8 mouse cellular contexts compared by ENCODE assay signal in genomic region chr2:151037876-151038552, GRCm38 (mm10). TPM values are rescaled to one million over a fixed set of nuclear protein-coding genes. Genes with fewer than 3 reads are reported as not detected.
DNase-seq lines count a peak whose midpoint lies in the region; ATAC-seq and TF ChIP-seq lines count a peak whose summit lies in the region.

No protein-coding gene starts in this region.

- no peak overlapping the region for H3K27ac ChIP-seq in kidney, adult 2 months (ENCODE audit: insufficient read depth, low read depth, low read length)
- H3K27ac ChIP-seq in embryonic facial prominence, embryonic 11.5 days (replicated peaks; ENCODE audit: low read depth, low read length) = no peak overlapping the region
- no peak overlapping the region for H3K27ac ChIP-seq in intestine, embryonic 14.5 days (ENCODE audit: low read depth)
- H3K27ac ChIP-seq in midbrain, embryonic 13.5 days = no peak overlapping the region

- H3K36me3 ChIP-seq in kidney, adult 2 months (ENCODE audit: control insufficient read depth, insufficient read depth, low read length) = no peaks in the 10 kb centered on the region
- H3K36me3 ChIP-seq in G1E (replicated peaks) = peaks cover 25% of the 10 kb centered on the region
- H3K36me3 ChIP-seq in embryonic facial prominence, embryonic 11.5 days (replicated peaks; ENCODE audit: control insufficient read depth, insufficient read depth, low read depth, low read length) = no peaks in the 10 kb centered on the region
- H3K36me3 ChIP-seq in intestine, embryonic 14.5 days (ENCODE audit: control insufficient read depth, insufficient read depth, low read length) = no peaks in the 10 kb centered on the region
- H3K36me3 ChIP-seq in midbrain, embryonic 13.5 days = no peaks in the 10 kb centered on the region

- H3K9me3 ChIP-seq in G1E (replicated peaks) = no peaks in the 10 kb centered on the region
- no peaks in the 10 kb centered on the region for H3K9me3 ChIP-seq in embryonic facial prominence, embryonic 11.5 days (replicated peaks; ENCODE audit: control insufficient read depth, low read length)
- no peaks in the 10 kb centered on the region for H3K9me3 ChIP-seq in intestine, embryonic 14.5 days (ENCODE audit: control insufficient read depth, low read length)
- H3K9me3 ChIP-seq in midbrain, embryonic 13.5 days = no peaks in the 10 kb centered on the region; the same call in 1 of the 2 replicates

- TF ChIP-seq CTCF in kidney, adult 2 months (conservative IDR thresholded peaks at IDR 0.05; ENCODE audit: insufficient read depth, insufficient read length, low read depth, low read length) = no peak
- no peak for TF ChIP-seq CTCF in G1E (IDR thresholded peaks at IDR 0.05; ENCODE audit: low read depth, low read length)

- no peak for TF ChIP-seq POLR2A in kidney, adult 2 months (IDR thresholded peaks at IDR 0.05; ENCODE audit: low read depth, low read length)

- peak overlapping the region; percentile 99 for H3K9ac ChIP-seq in embryonic facial prominence, embryonic 11.5 days (replicated peaks; ENCODE audit: low read length)
- peak overlapping the region; percentile 98 for H3K9ac ChIP-seq in intestine, embryonic 14.5 days (ENCODE audit: low read length)
- peak overlapping the region; percentile 95 for H3K9ac ChIP-seq in midbrain, embryonic 13.5 days (replicated peaks)

- no peaks in the 10 kb centered on the region for H3K27me3 ChIP-seq in kidney, adult 2 months (replicated peaks; ENCODE audit: control insufficient read depth, insufficient read depth, low read length)
- H3K27me3 ChIP-seq in G1E (ENCODE audit: insufficient read depth, low read length) = no peaks in the 10 kb centered on the region
- no peaks in the 10 kb centered on the region for H3K27me3 ChIP-seq in embryonic facial prominence, embryonic 11.5 days (ENCODE audit: control insufficient read depth, insufficient read depth, low read length)
- no peaks in the 10 kb centered on the region for H3K27me3 ChIP-seq in intestine, embryonic 14.5 days (replicated peaks; ENCODE audit: control insufficient read depth, insufficient read depth, low read length)
- H3K27me3 ChIP-seq in midbrain, embryonic 13.5 days = no peaks in the 10 kb centered on the region

- H3K4me3 ChIP-seq in kidney, adult 2 months (ENCODE audit: insufficient read depth, low read depth, low read length) = peak overlapping the region; percentile 0; the same call in 1 of the 2 replicates
- peak overlapping the region; percentile 96 for H3K4me3 ChIP-seq in G1E (ENCODE audit: low read depth, low read length)
- peak overlapping the region; percentile 86 for H3K4me3 ChIP-seq in embryonic facial prominence, embryonic 11.5 days (ENCODE audit: low read depth, low read length)
- H3K4me3 ChIP-seq in intestine, embryonic 14.5 days (ENCODE audit: low read depth, low read length) = peak overlapping the region; percentile 95
- H3K4me3 ChIP-seq in midbrain, embryonic 13.5 days (replicated peaks) = peak overlapping the region; percentile 87

- H3K4me1 ChIP-seq in kidney, adult 2 months (ENCODE audit: control insufficient read depth, insufficient read depth, low read length) = peaks cover 7% of the 10 kb centered on the region
- peaks cover 51% of the 10 kb centered on the region for H3K4me1 ChIP-seq in G1E (ENCODE audit: insufficient read depth, low read depth, low read length)
- no peaks in the 10 kb centered on the region; the same call in 1 of the 2 replicates for H3K4me1 ChIP-seq in embryonic facial prominence, embryonic 11.5 days (ENCODE audit: control insufficient read depth, insufficient read depth, low read length)
- peaks cover 13% of the 10 kb centered on the region for H3K4me1 ChIP-seq in intestine, embryonic 14.5 days (replicated peaks; ENCODE audit: control insufficient read depth, insufficient read depth, low read length)
- peaks cover 21% of the 10 kb centered on the region for H3K4me1 ChIP-seq in midbrain, embryonic 13.5 days (replicated peaks)

- no peak for DNase-seq in kidney, adult 2 months
- DNase-seq in kidney, adult 8-10 months = no peak
- DNase-seq in G1E (ENCODE audit: low spot score) = peak; percentile 37
- no peak for DNase-seq in embryonic facial prominence, embryonic 11.5 days (ENCODE audit: low spot score)
- no peak for DNase-seq in intestine, embryonic 14.5 days (ENCODE audit: low spot score)
- DNase-seq in left cerebral cortex, adult 11 months (ENCODE audit: low spot score) = no peak
- no peak for DNase-seq in right cerebral cortex, postnatal 25 days

- 45% methylated on average over 18 of the region's 18 CpGs for whole genome bisulfite sequencing in kidney, adult 2 months
- 68% methylated on average over 18 of the region's 18 CpGs for WGBS in embryonic facial prominence, embryonic 11.5 days
- 60% methylated on average over 18 of the region's 18 CpGs for WGBS in intestine, embryonic 14.5 days
- WGBS in midbrain, embryonic 13.5 days = 66% methylated on average over 18 of the region's 18 CpGs

- ATAC-seq in G1E (ENCODE audit: extremely low read depth, insufficient number of reproducible peaks, low FRiP score, poor library complexity, severe bottlenecking) = peak; percentile 51
- no peak for ATAC-seq in embryonic facial prominence, embryonic 11.5 days (replicated peaks; ENCODE audit: insufficient number of reproducible peaks, low FRiP score, low TSS enrichment, low read depth)
- ATAC-seq in intestine, embryonic 14.5 days (replicated peaks; ENCODE audit: low FRiP score, low TSS enrichment, low read depth) = no peak
- ATAC-seq in midbrain, embryonic 13.5 days = no peak

- H3K4me2 ChIP-seq in embryonic facial prominence, embryonic 11.5 days (ENCODE audit: low read depth, low read length) = peak overlapping the region; percentile 68
- peak overlapping the region; percentile 89 for H3K4me2 ChIP-seq in intestine, embryonic 14.5 days (ENCODE audit: low read length)
- H3K4me2 ChIP-seq in midbrain, embryonic 13.5 days (replicated peaks) = peak overlapping the region; percentile 67

RNA-seq across cellular contexts. Expression of gene Ninl, which starts 1.2 kb away (rescaled TPM):
- polyA plus RNA-seq in kidney, adult 2 months (2012; rRNA removed) = 11.5 and 11.7 TPM in 2 replicates
- total RNA-seq in G1E (2014; fragmentation: Nextera tagmentation) (5.1 and 5.6 TPM in 2 replicates), G1E (2017) (5.3 and 7.5 TPM in 2 replicates)
- 2.7 and 3.6 TPM in 2 replicates for polyA plus RNA-seq in G1E (2012)
- polyA plus RNA-seq in embryonic facial prominence, embryonic 11.5 days (2014; fragmentation: Nextera tagmentation; extraction: Ambion mirVana) = 9.0 and 14.0 TPM in 2 replicates
- polyA plus RNA-seq in intestine, embryonic 14.5 days (2014; fragmentation: Nextera tagmentation; extraction: Ambion mirVana) = 10.7 and 11.7 TPM in 2 replicates
- polyA plus RNA-seq in midbrain, embryonic 13.5 days (2015; fragmentation: Nextera tagmentation; extraction: Ambion mirVana) = 6.9 and 7.0 TPM in 2 replicates

RNA-seq across cellular contexts. Expression of gene Nanp, which starts 1.2 kb away (rescaled TPM):
- polyA plus RNA-seq in kidney, adult 2 months (2012; rRNA removed) = 4.0 and 6.1 TPM in 2 replicates
- total RNA-seq in G1E (2014; fragmentation: Nextera tagmentation) (24.9 and 25.5 TPM in 2 replicates), G1E (2017) (31.0 and 39.3 TPM in 2 replicates)
- polyA plus RNA-seq in G1E (2012) = 20.0 and 22.1 TPM in 2 replicates
- polyA plus RNA-seq in embryonic facial prominence, embryonic 11.5 days (2014; fragmentation: Nextera tagmentation; extraction: Ambion mirVana) = 54.3 and 62.0 TPM in 2 replicates
- polyA plus RNA-seq in intestine, embryonic 14.5 days (2014; fragmentation: Nextera tagmentation; extraction: Ambion mirVana) = 51.4 and 54.9 TPM in 2 replicates
- 32.8 and 36.5 TPM in 2 replicates for polyA plus RNA-seq in midbrain, embryonic 13.5 days (2015; fragmentation: Nextera tagmentation; extraction: Ambion mirVana)

RNA-seq across cellular contexts. Expression of gene Gm14151, which starts 54.1 kb away (rescaled TPM):
- not detected in 2 replicates for polyA plus RNA-seq in kidney, adult 2 months (2012; rRNA removed)
- total RNA-seq in G1E (2014; fragmentation: Nextera tagmentation) (not detected in 2 replicates), G1E (2017) (0.27 TPM in 1 of 2 replicates, not detected in the other)
- polyA plus RNA-seq in G1E (2012) = not detected in 2 replicates
- polyA plus RNA-seq in embryonic facial prominence, embryonic 11.5 days (2014; fragmentation: Nextera tagmentation; extraction: Ambion mirVana) = not detected in 2 replicates
- not detected in 2 replicates for polyA plus RNA-seq in intestine, embryonic 14.5 days (2014; fragmentation: Nextera tagmentation; extraction: Ambion mirVana)
- not detected in 2 replicates for polyA plus RNA-seq in midbrain, embryonic 13.5 days (2015; fragmentation: Nextera tagmentation; extraction: Ambion mirVana)

Comparison
In these comparisons a context has a peak if more than half of its experiments do, and no peak if none do; other contexts are left out.
1. H3K4me3 ChIP-seq: peak in every context shown above with its lines; median percentile 96 in G1E; 95 in intestine, embryonic 14.5 days; 87 in midbrain, embryonic 13.5 days; 86 in embryonic facial prominence, embryonic 11.5 days; 0 in kidney, adult 2 months.